Mouse (Mus musculus) heart, embryonic 16.5 days (tissue): ENCODE measurements around the gene Tap1. TPM values are rescaled to one million over a fixed set of nuclear protein-coding genes. Genes with fewer than 3 reads are reported as not detected.

ENCODE experiments used
- ATAC-seq: fragments of 200-750 bp; cut with Nextera tagmentation; replicated peaks from 2 replicates; pipeline ENCODE4 v1.8.0; 2017; ENCODE audit warnings: moderate number of reproducible peaks; ENCODE audit not compliant: insufficient read depth, low FRiP score; ENCODE audit errors: extremely low read depth
- H3K27ac ChIP-seq: fragments of 300-500 bp; sonication (generic); 2 replicates; pipeline ENCODE4 v1.5.1; 2014; ENCODE audit warnings: mild to moderate bottlenecking, low read length, control low read depth, moderate library complexity
- H3K27me3 ChIP-seq: fragments of 300-500 bp; sonication (generic); 2 replicates; pipeline ENCODE4 v1.6.1; 2014; ENCODE audit warnings: low read length, mixed read lengths; ENCODE audit not compliant: control insufficient read depth, insufficient read depth
- H3K36me3 ChIP-seq: fragments of 300-500 bp; sonication (generic); 2 replicates; pipeline ENCODE4 v1.6.1; 2014; ENCODE audit not compliant: control insufficient read depth, insufficient read depth
- H3K4me1 ChIP-seq: fragments of 300-500 bp; sonication (generic); 2 replicates; pipeline ENCODE4 v1.6.1; 2014; ENCODE audit warnings: low read length, mixed read lengths; ENCODE audit not compliant: control insufficient read depth, insufficient read depth
- H3K4me2 ChIP-seq: fragments of 300-500 bp; sonication (generic); 2 replicates; pipeline ENCODE4 v1.6.1; 2014; ENCODE audit warnings: low read depth, mild to moderate bottlenecking, control low read depth, low read length
- H3K4me3 ChIP-seq: fragments of 300-500 bp; sonication (generic); 2 replicates; pipeline ENCODE4 v1.5.1; 2014; ENCODE audit warnings: mild to moderate bottlenecking, control low read depth, low read length
- H3K9ac ChIP-seq: fragments of 300-500 bp; sonication (generic); 2 replicates; pipeline ENCODE4 v1.6.1; 2014; ENCODE audit warnings: low read length, control low read depth
- H3K9me3 ChIP-seq: fragments of 300-500 bp; sonication (generic); replicated peaks from 2 replicates; pipeline ENCODE4 v1.6.1; 2016; ENCODE audit warnings: low read length; ENCODE audit not compliant: control insufficient read depth
- WGBS: fragments of 180-500 bp; shearing (Covaris S2); extraction: QIAGEN DNeasy Blood & Tissue Kit; methylation state at CpG from one replicate; pipeline ENCODE4 v1.1.7; 2014; 5-methylcytosine and 5-hydroxymethylcytosine counted together
- polyA plus RNA-seq: library from polyadenylated mRNA; unstranded; fragments of >200 nt; fragmentation: Nextera tagmentation; extraction: Ambion mirVana; gene quantifications from 2 replicates; pipeline ENCODE4 v1.2.1, GENCODE M21; 2015

Gene Tap1
- polyA plus RNA-seq, 1 experiment from 2014 or later, result 11.1 TPM

DNA sequence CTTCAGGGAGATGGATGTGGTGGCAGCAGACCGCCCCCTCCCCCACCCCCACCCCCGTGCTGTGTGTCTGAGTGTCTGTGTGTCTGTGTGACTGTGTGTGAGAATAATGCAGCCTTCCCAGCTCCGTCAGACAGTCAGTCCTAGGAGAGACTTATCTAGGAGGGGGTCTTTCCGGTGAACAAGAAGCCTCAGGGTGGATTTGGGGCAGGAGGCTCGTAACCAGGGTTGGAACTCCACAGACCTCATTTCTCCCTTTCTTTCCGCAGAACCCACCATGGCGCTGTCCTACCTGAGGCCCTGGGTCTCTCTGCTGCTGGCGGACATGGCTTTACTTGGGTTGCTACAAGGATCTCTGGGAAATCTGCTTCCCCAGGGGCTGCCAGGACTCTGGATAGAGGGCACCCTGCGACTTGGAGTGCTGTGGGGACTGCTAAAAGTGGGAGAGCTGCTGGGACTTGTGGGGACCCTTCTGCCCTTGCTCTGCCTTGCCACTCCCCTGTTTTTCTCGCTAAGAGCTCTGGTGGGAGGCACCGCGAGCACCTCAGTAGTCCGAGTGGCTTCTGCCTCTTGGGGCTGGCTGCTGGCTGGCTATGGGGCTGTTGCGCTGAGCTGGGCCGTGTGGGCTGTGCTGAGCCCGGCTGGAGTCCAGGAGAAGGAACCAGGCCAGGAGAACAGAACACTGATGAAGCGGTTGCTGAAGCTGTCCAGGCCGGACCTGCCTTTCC lies 17.8 kb downstream of the Tap1 start:
- peak; percentile 21; the same call in 1 of the 2 replicates for ATAC-seq

DNA sequence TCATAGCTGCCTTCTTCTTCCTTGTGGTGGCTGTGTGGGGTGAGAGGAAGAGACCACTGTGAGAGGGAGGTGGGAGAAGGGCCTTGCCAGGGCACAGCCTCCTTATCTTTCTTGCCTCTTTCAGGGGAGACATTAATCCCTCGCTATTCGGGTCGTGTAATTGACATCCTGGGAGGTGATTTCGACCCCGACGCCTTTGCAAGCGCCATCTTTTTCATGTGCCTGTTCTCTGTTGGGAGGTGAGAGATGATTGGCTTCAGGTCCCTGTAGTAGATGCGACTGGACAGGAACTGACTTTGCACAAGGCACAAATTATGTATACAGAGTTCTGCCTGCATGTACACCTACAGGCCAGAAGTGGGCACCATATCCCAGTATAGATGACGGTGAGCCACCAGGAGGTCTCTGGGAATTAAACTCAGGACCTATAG lies 18.4 kb downstream of the Tap1 start:
- Histone ChIP-seq H3K27me3 (peaks cover 6% of the 10 kb centered on the region), H3K9ac (peak overlapping the region; percentile 87; the same call in 1 of the 2 replicates), H3K4me1 (peaks cover 11% of the 10 kb centered on the region; the same call in 1 of the 2 replicates), H3K4me3 (peak overlapping the region; percentile 92), H3K27ac (peak overlapping the region; percentile 61), H3K4me2 (peak overlapping the region; percentile 97), H3K36me3 (0 out of 2 replicates have a peak, but pooled peaks cover 4% of the 10 kb centered on the region), H3K9me3 (peaks cover 6% of the 10 kb centered on the region)
- WGBS, result 12% methylated on average over 9 of the region's 9 CpGs
- no peak for ATAC-seq

More for the DNA sequence above, 17.8 kb downstream of the Tap1 start:
- Histone ChIP-seq H3K4me3 (peak overlapping the region; percentile 92), H3K36me3 (0 out of 2 replicates have a peak, but pooled peaks cover 4% of the 10 kb centered on the region), H3K4me1 (peaks cover 11% of the 10 kb centered on the region; the same call in 1 of the 2 replicates), H3K4me2 (peak overlapping the region; percentile 97), H3K27me3 (peaks cover 6% of the 10 kb centered on the region), H3K27ac (peak overlapping the region; percentile 61), H3K9me3 (peaks cover 6% of the 10 kb centered on the region), H3K9ac (peak overlapping the region; percentile 87)
- 8% methylated on average over 18 of the region's 18 CpGs for WGBS

DNA sequence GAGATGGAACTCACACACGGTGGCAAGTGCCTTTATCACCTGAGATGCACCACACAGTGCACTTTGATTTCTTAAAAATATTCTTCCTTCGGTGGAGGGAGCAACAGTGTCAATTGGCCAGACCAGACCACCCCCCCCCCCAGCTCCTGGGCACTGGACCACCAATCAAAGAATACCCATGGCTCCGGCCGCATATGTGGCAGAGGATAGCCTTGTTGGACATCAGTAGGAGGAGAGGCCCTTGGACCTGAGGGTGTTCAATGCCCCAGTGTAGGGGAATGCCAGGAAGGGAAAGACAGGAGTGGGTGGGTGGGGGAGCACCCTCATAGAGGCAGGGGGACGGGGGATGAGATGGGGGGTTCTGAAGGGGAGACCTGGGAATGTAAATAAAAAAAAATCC lies 19.4 kb downstream of the Tap1 start:
- peaks cover 6% of the 10 kb centered on the region for H3K9me3 ChIP-seq
- H3K27ac ChIP-seq, result no peak overlapping the region
- H3K4me2 ChIP-seq, result no peak overlapping the region
- no peak overlapping the region for H3K9ac ChIP-seq
- H3K4me1 ChIP-seq, result peaks cover 11% of the 10 kb centered on the region; the same call in 1 of the 2 replicates
- no peak overlapping the region for H3K4me3 ChIP-seq
- peaks cover 10% of the 10 kb centered on the region for H3K27me3 ChIP-seq
- 0 out of 2 replicates have a peak, but pooled peaks cover 4% of the 10 kb centered on the region for H3K36me3 ChIP-seq
- ATAC-seq, result no peak
- WGBS, result 78% methylated on average over 5 of the region's 5 CpGs

DNA sequence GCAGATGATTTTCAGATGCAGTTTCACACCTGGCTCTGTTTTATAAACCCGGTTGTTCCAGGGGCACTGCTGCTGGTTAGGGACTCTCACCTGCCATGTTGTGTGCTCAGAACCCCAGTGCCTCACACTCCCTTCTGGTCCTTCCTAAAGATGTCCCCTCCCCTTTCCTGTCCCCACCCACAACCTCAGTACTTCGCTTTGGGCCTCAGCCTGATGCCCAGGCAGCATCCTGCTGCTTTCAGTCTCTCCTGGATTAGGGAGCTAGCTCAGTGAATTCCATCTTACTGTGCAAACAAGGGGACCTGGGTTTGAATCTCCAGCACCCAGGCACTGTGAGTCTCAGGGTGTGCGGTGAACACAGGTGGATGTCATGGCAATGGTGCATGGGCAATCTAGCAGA lies 20.1 kb downstream of the Tap1 start:
- H3K27me3 ChIP-seq, result peaks cover 16% of the 10 kb centered on the region
- no peak overlapping the region for H3K4me2 ChIP-seq

DNA sequence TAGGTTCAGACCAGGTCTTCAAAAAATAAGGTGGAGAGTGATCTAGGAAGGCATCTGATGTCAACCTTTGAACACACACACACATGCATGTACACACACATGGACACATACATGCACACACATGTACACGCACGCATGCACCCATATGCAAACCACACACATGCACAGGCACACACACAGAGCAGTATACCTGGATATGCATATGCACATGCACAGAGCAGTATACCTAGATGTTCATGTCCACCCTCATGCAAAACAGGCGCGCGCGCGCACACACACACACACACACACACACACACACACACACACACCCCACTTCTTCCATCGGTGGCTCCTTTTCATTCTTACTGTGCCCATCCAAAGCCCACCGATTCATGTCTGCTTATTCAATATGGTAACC lies 20.5 kb downstream of the Tap1 start:
- no peak for ATAC-seq
- H3K27me3 ChIP-seq, result peaks cover 19% of the 10 kb centered on the region
- H3K9me3 ChIP-seq, result peaks cover 6% of the 10 kb centered on the region
- no peak overlapping the region for H3K4me3 ChIP-seq
- no peak overlapping the region for H3K9ac ChIP-seq
- H3K36me3 ChIP-seq, result 0 out of 2 replicates have a peak, but pooled peaks cover 4% of the 10 kb centered on the region
- 98% methylated on average over 9 of the region's 9 CpGs for WGBS
- peaks cover 11% of the 10 kb centered on the region; the same call in 1 of the 2 replicates for H3K4me1 ChIP-seq
- H3K27ac ChIP-seq, result no peak overlapping the region
- H3K4me2 ChIP-seq, result no peak overlapping the region

More for the DNA sequence above, 20.1 kb downstream of the Tap1 start:
- peaks cover 6% of the 10 kb centered on the region for H3K9me3 ChIP-seq
- H3K36me3 ChIP-seq, result 0 out of 2 replicates have a peak, but pooled peaks cover 4% of the 10 kb centered on the region
- H3K4me3 ChIP-seq, result no peak overlapping the region
- no peak overlapping the region for H3K9ac ChIP-seq
- no peak overlapping the region for H3K27ac ChIP-seq
- 44% methylated on average over 3 of the region's 3 CpGs for WGBS
- no peak for ATAC-seq
- peaks cover 11% of the 10 kb centered on the region; the same call in 1 of the 2 replicates for H3K4me1 ChIP-seq

DNA sequence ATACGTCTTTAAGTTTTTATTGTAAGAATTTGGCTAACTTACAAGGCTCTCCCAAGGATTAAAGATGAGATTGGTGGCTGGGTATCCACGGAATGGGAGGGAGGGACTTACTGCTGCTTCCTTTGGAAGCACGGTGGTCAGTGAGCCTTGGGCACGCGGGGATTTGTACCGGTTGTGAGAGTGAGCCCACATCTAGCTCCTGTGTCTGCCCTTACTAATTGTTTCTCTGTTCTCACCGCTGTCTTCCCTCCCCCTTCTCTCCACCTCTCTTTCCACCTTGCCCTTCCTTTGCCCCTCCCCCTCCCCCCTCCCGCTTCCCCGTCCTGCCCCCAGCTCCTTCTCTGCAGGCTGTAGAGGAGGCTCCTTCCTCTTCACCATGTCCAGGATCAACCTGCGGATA lies 21.1 kb downstream of the Tap1 start:
- Histone ChIP-seq H3K27me3 (peaks cover 23% of the 10 kb centered on the region), H3K36me3 (0 out of 2 replicates have a peak, but pooled peaks cover 4% of the 10 kb centered on the region), H3K4me3 (no peak overlapping the region; the same call in 1 of the 2 replicates), H3K9ac (no peak overlapping the region), H3K27ac (no peak overlapping the region), H3K9me3 (peaks cover 6% of the 10 kb centered on the region), H3K4me1 (peaks cover 11% of the 10 kb centered on the region; the same call in 1 of the 2 replicates), H3K4me2 (no peak overlapping the region)
- 19% methylated on average over 10 of the region's 10 CpGs for WGBS
- no peak for ATAC-seq

DNA sequence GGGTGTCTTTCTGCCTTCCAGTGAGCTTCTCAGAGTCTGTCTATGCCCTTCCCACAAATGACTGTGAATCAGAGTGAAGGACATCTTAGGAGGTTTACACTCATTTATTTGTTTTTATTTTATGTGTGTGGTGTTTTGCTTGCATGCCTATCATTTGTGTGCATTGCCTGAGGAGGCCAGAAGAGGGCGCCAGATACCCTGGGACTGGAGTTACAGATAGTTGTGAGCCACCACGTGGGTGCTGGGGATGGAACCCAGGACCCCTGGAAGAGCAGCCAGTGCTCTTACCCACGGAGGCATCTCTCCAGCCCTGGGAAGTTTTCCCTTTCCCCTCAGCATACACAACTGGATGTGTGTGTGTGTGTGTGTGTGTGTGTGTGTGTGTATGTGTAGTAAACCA lies 22.3 kb downstream of the Tap1 start:
- peaks cover 6% of the 10 kb centered on the region for H3K9me3 ChIP-seq
- H3K27ac ChIP-seq, result peak overlapping the region; percentile 27; the same call in 1 of the 2 replicates
- no peak overlapping the region for H3K9ac ChIP-seq
- H3K36me3 ChIP-seq, result 0 out of 2 replicates have a peak, but pooled peaks cover 4% of the 10 kb centered on the region
- H3K27me3 ChIP-seq, result peaks cover 32% of the 10 kb centered on the region
- peaks cover 7% of the 10 kb centered on the region; the same call in 1 of the 2 replicates for H3K4me1 ChIP-seq
- H3K4me2 ChIP-seq, result no peak overlapping the region
- WGBS, result 47% methylated on average over 3 of the region's 3 CpGs
- no peak for ATAC-seq
- H3K4me3 ChIP-seq, result no peak overlapping the region

DNA sequence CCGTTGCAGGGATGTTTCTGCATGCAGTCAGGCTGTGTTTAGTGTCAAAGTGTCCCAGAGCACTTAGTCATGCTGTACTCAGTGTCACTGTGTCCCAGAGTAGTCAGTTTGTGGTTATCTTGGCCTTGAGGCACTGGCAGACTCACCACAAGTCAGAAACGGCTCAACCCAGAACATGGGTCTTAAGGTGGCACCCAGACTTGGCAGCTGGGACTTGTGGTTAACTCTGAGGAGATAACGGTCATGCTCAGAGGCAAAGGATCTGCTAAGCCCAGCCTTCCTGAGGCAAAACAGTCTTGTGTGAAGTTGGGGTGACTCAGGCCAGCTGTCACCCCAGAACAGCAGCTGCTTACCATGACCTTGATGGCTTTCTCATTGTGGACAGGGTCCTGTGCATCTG lies 23.2 kb downstream of the Tap1 start:
- H3K9me3 ChIP-seq, result peaks cover 6% of the 10 kb centered on the region
- no peaks in the 10 kb centered on the region; the same call in 1 of the 2 replicates for H3K4me1 ChIP-seq
- ATAC-seq, result 0 out of 2 replicates have a peak, but pooled peaks have one; percentile 46
- H3K27me3 ChIP-seq, result peaks cover 36% of the 10 kb centered on the region
- H3K4me2 ChIP-seq, result no peak overlapping the region
- 0 out of 2 replicates have a peak, but pooled peaks cover 4% of the 10 kb centered on the region for H3K36me3 ChIP-seq
- peak overlapping the region; percentile 57; the same call in 1 of the 2 replicates for H3K27ac ChIP-seq
- WGBS, result 43% methylated on average over 3 of the region's 3 CpGs
- H3K4me3 ChIP-seq, result no peak overlapping the region
- H3K9ac ChIP-seq, result no peak overlapping the region
